ENCODE assay signal across 8 mouse cellular contexts in the genomic region with DNA sequence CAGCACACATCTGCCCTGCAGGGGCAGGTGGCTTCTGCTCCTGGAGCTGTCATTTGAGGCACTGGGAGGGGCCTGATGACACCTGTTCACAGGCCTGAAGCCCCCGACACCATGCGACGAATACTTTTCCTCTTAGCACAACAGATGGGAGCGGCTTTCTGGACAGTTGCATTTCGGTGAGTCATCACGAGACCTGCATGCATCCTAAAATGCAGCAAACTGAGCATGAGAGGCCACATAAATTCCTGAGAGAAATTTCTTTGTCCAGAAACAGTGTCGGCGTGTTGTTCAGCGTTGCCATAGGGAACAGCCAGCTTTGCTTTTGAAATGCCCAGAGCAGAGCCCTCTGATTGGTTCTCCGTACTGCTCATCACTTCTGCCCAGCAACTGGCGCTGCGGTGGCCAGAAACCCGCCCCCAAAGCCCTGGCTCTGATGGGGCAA. TPM values are rescaled to one million over a fixed set of nuclear protein-coding genes. Genes with fewer than 3 reads are reported as not detected.
A peak's percentile ranks its signal among the peaks of the same experiment; 100 is the strongest.
DNase-seq lines count a peak whose midpoint lies in the region; ATAC-seq and TF ChIP-seq lines count a peak whose summit lies in the region.

No protein-coding gene starts in this region.

- WGBS in forebrain, embryonic 13.5 days, result under 1% methylated on average over 13 of the region's 13 CpGs
- WGBS in liver, embryonic 15.5 days (ENCODE audit: insufficient replicate concordance), result 10% methylated on average over 13 of the region's 13 CpGs
- 2% methylated on average over 13 of the region's 13 CpGs for WGBS in neural tube, embryonic 11.5 days
- 3% methylated on average over 13 of the region's 13 CpGs for WGBS in stomach, embryonic 16.5 days

- H3K4me1 ChIP-seq in E14TG2a.4 (replicated peaks; ENCODE audit: low read depth, low read length), result peaks cover 60% of the 10 kb centered on the region
- peaks cover 59% of the 10 kb centered on the region for H3K4me1 ChIP-seq in forebrain, embryonic 13.5 days
- H3K4me1 ChIP-seq in liver, embryonic 15.5 days (replicated peaks), result peaks cover 77% of the 10 kb centered on the region
- peaks cover 23% of the 10 kb centered on the region for H3K4me1 ChIP-seq in neural tube, embryonic 11.5 days (ENCODE audit: control insufficient read depth, insufficient read depth, low read length)
- peaks cover 25% of the 10 kb centered on the region for H3K4me1 ChIP-seq in stomach, embryonic 16.5 days (ENCODE audit: control insufficient read depth, insufficient read depth, low read length)

- peak; percentile 80 for ATAC-seq in cerebellum, adult (ENCODE audit: insufficient number of reproducible peaks, low FRiP score, low TSS enrichment)
- peak; percentile 91 for ATAC-seq in forebrain, embryonic 13.5 days
- ATAC-seq in liver, embryonic 15.5 days (ENCODE audit: insufficient read depth), result peak; percentile 47; the same call in 1 of the 2 replicates
- peak; percentile 89 for ATAC-seq in neural tube, embryonic 11.5 days (ENCODE audit: insufficient read depth, low FRiP score, low TSS enrichment)
- peak; percentile 77; the same call in 1 of the 2 replicates for ATAC-seq in stomach, embryonic 16.5 days (ENCODE audit: insufficient read depth, low FRiP score)

- peak; percentile 93 to 94 for DNase-seq in heart, postnatal 10 days
- DNase-seq in kidney, postnatal 4 days, result peak; percentile 92 to 96
- peak; percentile 89 for DNase-seq in neural tube, embryonic 11.5 days (ENCODE audit: low spot score)

- peak overlapping the region; percentile 33 for H3K4me3 ChIP-seq in E14TG2a.4 (replicated peaks; ENCODE audit: low read length)
- peak overlapping the region; percentile 31 for H3K4me3 ChIP-seq in forebrain, embryonic 13.5 days
- peak overlapping the region; percentile 47 for H3K4me3 ChIP-seq in liver, embryonic 15.5 days (replicated peaks)
- peak overlapping the region; percentile 22 for H3K4me3 ChIP-seq in neural tube, embryonic 11.5 days (ENCODE audit: low read depth, low read length)
- H3K4me3 ChIP-seq in stomach, embryonic 16.5 days (replicated peaks; ENCODE audit: low read length), result peak overlapping the region; percentile 42

- H3K4me2 ChIP-seq in forebrain, embryonic 13.5 days, result peak overlapping the region; percentile 62
- peak overlapping the region; percentile 70 for H3K4me2 ChIP-seq in liver, embryonic 15.5 days
- peak overlapping the region; percentile 55 for H3K4me2 ChIP-seq in neural tube, embryonic 11.5 days (ENCODE audit: low read depth)
- H3K4me2 ChIP-seq in stomach, embryonic 16.5 days (ENCODE audit: low read depth, low read length), result peak overlapping the region; percentile 58

- no peak for TF ChIP-seq CTCF in E14TG2a.4 (conservative IDR thresholded peaks at IDR 0.05; ENCODE audit: low read length)

- H3K36me3 ChIP-seq in E14TG2a.4 (ENCODE audit: insufficient read depth, low read length), result no peaks in the 10 kb centered on the region
- H3K36me3 ChIP-seq in forebrain, embryonic 13.5 days (ENCODE audit: poor library complexity, severe bottlenecking), result no peaks in the 10 kb centered on the region
- no peaks in the 10 kb centered on the region for H3K36me3 ChIP-seq in liver, embryonic 15.5 days (replicated peaks)
- H3K36me3 ChIP-seq in neural tube, embryonic 11.5 days (ENCODE audit: control insufficient read depth, insufficient read depth, low read length), result no peaks in the 10 kb centered on the region
- no peaks in the 10 kb centered on the region for H3K36me3 ChIP-seq in stomach, embryonic 16.5 days (ENCODE audit: control insufficient read depth, insufficient read depth, low read length)

- no peaks in the 10 kb centered on the region for H3K9me3 ChIP-seq in E14TG2a.4 (ENCODE audit: low read length)
- H3K9me3 ChIP-seq in forebrain, embryonic 13.5 days (replicated peaks), result no peaks in the 10 kb centered on the region
- H3K9me3 ChIP-seq in liver, embryonic 15.5 days (replicated peaks), result no peaks in the 10 kb centered on the region
- H3K9me3 ChIP-seq in neural tube, embryonic 11.5 days (ENCODE audit: control insufficient read depth, low read length), result no peaks in the 10 kb centered on the region
- H3K9me3 ChIP-seq in stomach, embryonic 16.5 days (replicated peaks; ENCODE audit: control insufficient read depth, low read length), result no peaks in the 10 kb centered on the region

- H3K27ac ChIP-seq in forebrain, embryonic 13.5 days, result peak overlapping the region; percentile 91
- no peak overlapping the region for H3K27ac ChIP-seq in liver, embryonic 15.5 days (replicated peaks)
- H3K27ac ChIP-seq in neural tube, embryonic 11.5 days (ENCODE audit: low read depth, low read length), result peak overlapping the region; percentile 84
- peak overlapping the region; percentile 64; the same call in 1 of the 2 replicates for H3K27ac ChIP-seq in stomach, embryonic 16.5 days (ENCODE audit: low read length)

- intact Hi-C loops in heart, postnatal 10 days (cut with DNase I), result loop anchor here (5.0 kb wide), 1 partner anchor 77 kb away; no protein-coding TSS in a partner anchor

- H3K27me3 ChIP-seq in E14TG2a.4 (ENCODE audit: insufficient read depth, low read length), result peaks cover 21% of the 10 kb centered on the region
- H3K27me3 ChIP-seq in forebrain, embryonic 13.5 days, result no peaks in the 10 kb centered on the region
- H3K27me3 ChIP-seq in liver, embryonic 15.5 days, result peaks cover 8% of the 10 kb centered on the region; the same call in 1 of the 2 replicates
- no peaks in the 10 kb centered on the region for H3K27me3 ChIP-seq in neural tube, embryonic 11.5 days (ENCODE audit: control insufficient read depth, insufficient read depth, low read length)
- no peaks in the 10 kb centered on the region for H3K27me3 ChIP-seq in stomach, embryonic 16.5 days (ENCODE audit: control insufficient read depth, insufficient read depth, low read length)

- peak overlapping the region; percentile 57 for H3K9ac ChIP-seq in forebrain, embryonic 13.5 days
- no peak overlapping the region for H3K9ac ChIP-seq in liver, embryonic 15.5 days
- peak overlapping the region; percentile 59 for H3K9ac ChIP-seq in neural tube, embryonic 11.5 days (ENCODE audit: low read length)
- peak overlapping the region; percentile 61 for H3K9ac ChIP-seq in stomach, embryonic 16.5 days (ENCODE audit: low read length)

RNA-seq across cellular contexts. Expression of gene Traf3, which starts 1.8 kb away (rescaled TPM):
- 12.8 and 17.2 TPM in 2 replicates for polyA plus RNA-seq in forebrain, embryonic 13.5 days (2015; fragmentation: Nextera tagmentation; extraction: Ambion mirVana)
- 10 to 100 TPM; 14.1 to 17.1 TPM for total RNA-seq in heart, postnatal 10 days (2021)
- 2.2 and 2.3 TPM in 2 replicates for polyA plus RNA-seq in liver, embryonic 15.5 days (2015; fragmentation: Nextera tagmentation; extraction: Ambion mirVana)
- 15.4 and 16.2 TPM in 2 replicates for polyA plus RNA-seq in neural tube, embryonic 11.5 days (2014; fragmentation: Nextera tagmentation; extraction: Ambion mirVana)
- polyA plus RNA-seq in stomach, embryonic 16.5 days (2015; fragmentation: Nextera tagmentation; extraction: Ambion mirVana), result 8.2 and 8.4 TPM in 2 replicates

RNA-seq across cellular contexts. Expression of gene 4930595D18Rik, which starts 20.0 kb away (rescaled TPM):
- polyA plus RNA-seq in forebrain, embryonic 13.5 days (2015; fragmentation: Nextera tagmentation; extraction: Ambion mirVana), result 0.21 TPM in 1 of 2 replicates, not detected in the other
- total RNA-seq in heart, postnatal 10 days (2021), result not detected
- polyA plus RNA-seq in liver, embryonic 15.5 days (2015; fragmentation: Nextera tagmentation; extraction: Ambion mirVana), result not detected in 2 replicates
- not detected in 2 replicates for polyA plus RNA-seq in neural tube, embryonic 11.5 days (2014; fragmentation: Nextera tagmentation; extraction: Ambion mirVana)
- polyA plus RNA-seq in stomach, embryonic 16.5 days (2015; fragmentation: Nextera tagmentation; extraction: Ambion mirVana), result not detected in 2 replicates
